Mouse (Mus musculus): ENCODE measurements around the gene Tjp1.

Tjp1 gene

GRCm38 (mm10) chr7:65388243-65389013 is 139.2 kb downstream of the Tjp1 start:
- no peak for DNase-seq (ENCODE audit: low spot score in 2 of 2)

GRCm38 (mm10) chr7:65387560-65388175 is 139.9 kb downstream of the Tjp1 start:
- no peak for DNase-seq (ENCODE audit: low spot score in 2 of 2)

GRCm38 (mm10) chr7:65384775-65385174 is 142.8 kb downstream of the Tjp1 start:
- no peak for DNase-seq (ENCODE audit: low spot score in 2 of 2)

- no peak for DNase-seq (ENCODE audit: low spot score in 2 of 2)
Measured at GRCm38 (mm10) chr7:65382515-65383283, 144.9 kb downstream of the Tjp1 start.

- no peak for DNase-seq (ENCODE audit: low spot score in 2 of 2)
Measured at GRCm38 (mm10) chr7:65381896-65382295, 145.7 kb downstream of the Tjp1 start.

- DNase-seq (ENCODE audit: low spot score in 2 of 2): no peak
Measured at GRCm38 (mm10) chr7:65380716-65381115, 146.9 kb downstream of the Tjp1 start.

- DNase-seq (ENCODE audit: low spot score in 2 of 2): no peak
Measured at GRCm38 (mm10) chr7:65378818-65379565, 148.6 kb downstream of the Tjp1 start.

GRCm38 (mm10) chr7:65377521-65377920 is 150.1 kb downstream of the Tjp1 start:
- DNase-seq (ENCODE audit: low spot score in 2 of 2): no peak

GRCm38 (mm10) chr7:65375621-65376020 is 152.0 kb downstream of the Tjp1 start:
- no peak for DNase-seq (ENCODE audit: low spot score in 2 of 2)

GRCm38 (mm10) chr7:65375176-65375575 is 152.4 kb downstream of the Tjp1 start:
- no peak for DNase-seq (ENCODE audit: low spot score in 2 of 2)

GRCm38 (mm10) chr7:65373336-65373735 is 154.2 kb downstream of the Tjp1 start:
- no peak for DNase-seq (ENCODE audit: low spot score in 2 of 2)

GRCm38 (mm10) chr7:65371765-65372164 is 155.8 kb downstream of the Tjp1 start:
- no peak for DNase-seq (ENCODE audit: low spot score in 2 of 2)

GRCm38 (mm10) chr7:65370787-65371616 is 156.6 kb downstream of the Tjp1 start:
- DNase-seq (ENCODE audit: low spot score in 2 of 2): peak; percentile 91 to 94

GRCm38 (mm10) chr7:65370381-65370786 is 157.2 kb downstream of the Tjp1 start:
- DNase-seq (ENCODE audit: low spot score in 2 of 2): peak in 1 of 2 experiments; percentile 20

GRCm38 (mm10) chr7:65369101-65369500 is 158.5 kb downstream of the Tjp1 start:
- no peak for DNase-seq (ENCODE audit: low spot score in 2 of 2)

- DNase-seq (ENCODE audit: low spot score in 2 of 2): no peak
Measured at GRCm38 (mm10) chr7:65367386-65368245, 160.0 kb downstream of the Tjp1 start.

GRCm38 (mm10) chr7:65366153-65366552 is 161.4 kb downstream of the Tjp1 start:
- DNase-seq (ENCODE audit: low spot score in 2 of 2): no peak

- no peak for DNase-seq (ENCODE audit: low spot score in 2 of 2)
Measured at GRCm38 (mm10) chr7:65365560-65365959, 162.0 kb downstream of the Tjp1 start.

- DNase-seq (ENCODE audit: low spot score in 2 of 2): no peak
Measured at GRCm38 (mm10) chr7:65360278-65360677, 167.3 kb downstream of the Tjp1 start.

GRCm38 (mm10) chr7:65359774-65360173 is 167.8 kb downstream of the Tjp1 start:
- no peak for DNase-seq (ENCODE audit: low spot score in 2 of 2)
